Mouse (Mus musculus): ENCODE results near the gene Sh3pxd2b.

- TF ChIP-seq CTCF (IDR thresholded peaks at IDR 0.05; ENCODE audit: control insufficient read depth, insufficient read depth, insufficient read length) (no peak), USF1 (IDR thresholded peaks at IDR 0.05; ENCODE audit: low read depth) (no peak), CEBPB (IDR thresholded peaks at IDR 0.05; ENCODE audit: low read depth) (no peak), MYOD1 (IDR thresholded peaks at IDR 0.05; ENCODE audit: control insufficient read depth, insufficient read length, low read depth) (no peak), MAX (IDR thresholded peaks at IDR 0.05) (no peak), MYOG (IDR thresholded peaks at IDR 0.05; ENCODE audit: control insufficient read depth, extremely low read depth, insufficient read length) (no peak), FOSL1 (IDR thresholded peaks at IDR 0.05; ENCODE audit: insufficient read depth, low read length, poor library complexity, severe bottlenecking) (no peak)
Measured at GRCm38 (mm10) chr11:32395791-32396190, 48.2 kb downstream of the Sh3pxd2b start.

Measured in C2C12 (cell line).